Mouse (Mus musculus) G1E (cell line): ENCODE results near the gene Tbc1d17.

ENCODE experiments used
- CTCF ChIP-seq: IDR thresholded peaks from 2 replicates; pipeline ENCODE4 v1.5.1; 2012; ENCODE audit warnings: low read depth, low read length, inconsistent platforms, mixed read lengths
- GATA1 ChIP-seq: IDR thresholded peaks from 2 replicates; pipeline ENCODE4 v1.6.1; 2012; ENCODE audit warnings: borderline replicate concordance, low read length, inconsistent platforms, mixed read lengths
- POLR2AphosphoS5 ChIP-seq: IDR thresholded peaks from 2 replicates; pipeline ENCODE4 v1.6.1; 2012; ENCODE audit warnings: low read depth, low read length, inconsistent platforms; ENCODE audit not compliant: insufficient replicate concordance
- TAL1 ChIP-seq: conservative IDR thresholded peaks from 2 replicates; pipeline ENCODE4 v1.6.1; 2012; ENCODE audit warnings: low read depth, low read length, inconsistent platforms, mixed read lengths

DNA sequence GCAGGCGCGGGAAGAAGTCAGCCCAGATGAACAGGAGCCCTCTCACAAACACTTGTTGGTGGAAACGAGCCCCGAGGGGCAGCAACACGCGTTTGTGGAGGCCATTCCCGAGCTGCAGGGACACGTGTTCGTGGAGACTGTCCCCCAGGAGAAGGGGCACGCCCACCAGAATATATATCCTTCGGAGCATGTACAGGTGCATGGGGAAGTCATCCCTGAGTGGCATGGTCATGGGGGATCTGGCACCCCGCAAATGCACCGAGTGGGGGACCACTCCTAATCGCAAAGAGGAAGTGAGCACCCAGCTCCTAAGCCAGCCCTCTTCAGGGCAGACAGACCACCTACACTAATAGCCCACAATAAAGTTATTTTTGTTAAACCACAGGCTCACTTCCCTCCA is 8.5 kb downstream of the Tbc1d17 start:
- TF ChIP-seq CTCF (no peak), GATA1 (no peak), TAL1 (no peak), POLR2AphosphoS5 (no peak)
